Mouse (Mus musculus) cerebellum, adult 2 months (tissue): ENCODE measurements around the gene Rars2. TPM values are rescaled to one million over a fixed set of nuclear protein-coding genes. Genes with fewer than 3 reads are reported as not detected.

Source experiments
- DNase-seq, 2 experiments: peaks; one replicate each; pipeline ENCODE4 v3.0.0; 2021
- H3K27ac ChIP-seq: fragments of 200-500 bp; 2 replicates; pipeline ENCODE4 v1.5.1; 2012; ENCODE audit warnings: low read length, control low read depth, inconsistent platforms; ENCODE audit not compliant: insufficient read depth
- H3K27me3 ChIP-seq: fragments of 200-500 bp; 2 replicates; pipeline ENCODE4 v1.6.1; 2012; ENCODE audit warnings: inconsistent platforms, mild to moderate bottlenecking, low read length, moderate library complexity; ENCODE audit not compliant: control insufficient read depth, insufficient read depth
- H3K4me1 ChIP-seq: fragments of 200-500 bp; 2 replicates; pipeline ENCODE4 v1.6.1; 2011; ENCODE audit warnings: low read length; ENCODE audit not compliant: control insufficient read depth, insufficient read depth
- H3K4me3 ChIP-seq: fragments of 200-500 bp; replicated peaks from 2 replicates; pipeline ENCODE3; 2011; ENCODE audit warnings: mild to moderate bottlenecking, low read depth, low read length, control low read depth; ENCODE audit not compliant: insufficient read depth
- CTCF ChIP-seq: fragments of 200-500 bp; IDR thresholded peaks from 2 replicates; pipeline ENCODE4 v1.5.1; 2011; ENCODE audit warnings: low read depth, mild to moderate bottlenecking, control low read depth, low read length, moderate library complexity, borderline replicate concordance; ENCODE audit not compliant: insufficient read depth
- POLR2A ChIP-seq: fragments of 200-500 bp; IDR thresholded peaks from 2 replicates; pipeline ENCODE4 v1.6.1; 2011; ENCODE audit warnings: low read length, control low read depth, borderline replicate concordance; ENCODE audit not compliant: insufficient read depth
- WGBS: fragments of 180-500 bp; shearing (Covaris S2); methylation state at CpG from one replicate; pipeline ENCODE4 v1.1.7; 2018; 5-methylcytosine and 5-hydroxymethylcytosine counted together
- polyA plus RNA-seq: library from polyadenylated mRNA; depleted of rRNA; stranded (reverse); fragments of >200 nt; gene quantifications from 2 replicates; pipeline ENCODE4 v1.2.3, GENCODE M21; 2012; rRNA removed

Rars2 gene
- polyA plus RNA-seq, 1 experiment: 29.9 TPM

GRCm38 (mm10) chr4:34701528-34701927 lies 86.8 kb downstream of the Rars2 start:
- no peak overlapping the region for H3K27ac ChIP-seq
- H3K4me3 ChIP-seq: no peak overlapping the region
- H3K4me1 ChIP-seq: no peaks in the 10 kb centered on the region
- 32% methylated on average over 5 of the region's 5 CpGs for WGBS
- TF ChIP-seq CTCF (peak; percentile 42; the same call in 1 of the 2 replicates), POLR2A (no peak)
- H3K27me3 ChIP-seq: no peaks in the 10 kb centered on the region
- DNase-seq: peak in 1 of 2 experiments; percentile 18

GRCm38 (mm10) chr4:34702231-34702630 lies 87.5 kb downstream of the Rars2 start:
- Histone ChIP-seq H3K27ac (no peak overlapping the region), H3K4me1 (no peaks in the 10 kb centered on the region), H3K27me3 (no peaks in the 10 kb centered on the region), H3K4me3 (no peak overlapping the region)
- TF ChIP-seq POLR2A (no peak), CTCF (no peak)
- DNase-seq: no peak
- WGBS: over 99% methylated on average over 11 of the region's 11 CpGs

GRCm38 (mm10) chr4:34703029-34703428 lies 88.3 kb downstream of the Rars2 start:
- no peak overlapping the region for H3K4me3 ChIP-seq
- no peak for DNase-seq
- no peaks in the 10 kb centered on the region for H3K27me3 ChIP-seq
- no peak overlapping the region for H3K27ac ChIP-seq
- WGBS: 62% methylated on average over 4 of the region's 4 CpGs
- TF ChIP-seq CTCF (no peak), POLR2A (no peak)
- no peaks in the 10 kb centered on the region for H3K4me1 ChIP-seq

- H3K4me1 ChIP-seq: no peaks in the 10 kb centered on the region
- no peak for DNase-seq
- no peak overlapping the region for H3K27ac ChIP-seq
- H3K4me3 ChIP-seq: no peak overlapping the region
- WGBS: 83% methylated on average over 3 of the region's 3 CpGs
- no peaks in the 10 kb centered on the region for H3K27me3 ChIP-seq
- TF ChIP-seq CTCF (no peak), POLR2A (no peak)
Observed at GRCm38 (mm10) chr4:34707248-34707647, 92.5 kb downstream of the Rars2 start.

GRCm38 (mm10) chr4:34708127-34708526 lies 93.4 kb downstream of the Rars2 start:
- no peak for DNase-seq
- H3K4me1 ChIP-seq: no peaks in the 10 kb centered on the region
- no peaks in the 10 kb centered on the region for H3K27me3 ChIP-seq
- H3K4me3 ChIP-seq: no peak overlapping the region
- H3K27ac ChIP-seq: no peak overlapping the region
- TF ChIP-seq CTCF: no peak
- no peak for TF ChIP-seq POLR2A
- WGBS: 81% methylated on average over 3 of the region's 3 CpGs

Other genes starting within 250 kb of the Rars2 start
- gene Akirin2, start 64.0 kb upstream of the Rars2 start, polyA plus RNA-seq: 67.1 and 72.2 TPM in 2 replicates
- 44.2 and 49.3 TPM in 2 replicates for gene Orc3, start within 50 bp of the Rars2 start, polyA plus RNA-seq
- 19.2 and 20.9 TPM in 2 replicates for gene Slc35a1, start 72.5 kb downstream of the Rars2 start, polyA plus RNA-seq
- gene Cfap206, start 115.2 kb downstream of the Rars2 start, polyA plus RNA-seq: 0.59 and 1.2 TPM in 2 replicates
- not detected in 2 replicates for gene Gm136, start 141.3 kb downstream of the Rars2 start, polyA plus RNA-seq
- gene Smim8, start 163.5 kb downstream of the Rars2 start, polyA plus RNA-seq: 25.0 and 25.4 TPM in 2 replicates